Comparison of ENCODE assay signal across 13 mouse cellular contexts in the genomic region with DNA sequence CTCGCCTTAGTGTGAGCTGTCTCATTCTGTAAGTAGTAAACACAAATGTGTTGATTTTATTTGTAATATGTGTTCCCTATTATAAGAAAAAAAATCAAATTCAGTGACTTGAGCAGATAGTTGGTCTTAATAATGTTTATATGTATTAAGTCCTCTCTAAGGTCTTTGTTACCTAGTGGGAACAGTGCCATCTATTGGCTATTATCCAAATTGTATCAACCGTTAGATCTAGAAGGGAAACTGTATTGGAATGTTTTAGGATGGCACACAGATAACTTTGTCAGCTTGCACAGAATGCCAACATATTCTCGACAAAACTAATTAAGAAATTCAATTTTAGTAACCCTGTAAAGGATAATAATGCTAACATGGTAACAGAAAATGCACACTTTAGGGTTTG.
DNase-seq lines count a peak whose midpoint lies in the region; ATAC-seq and TF ChIP-seq lines count a peak whose summit lies in the region.
"Had no signal": no experiment of that assay in that cellular context is flagged by ENCODE, and none has a peak within 500 bp of the region (broad histone marks: within the 10 kb centered on the region; RNA-seq: fewer than 3 reads in every experiment).

No protein-coding gene starts in this region.

- no peak for TF ChIP-seq POLR2A in lung, adult 2 months (IDR thresholded peaks at IDR 0.05; ENCODE audit: borderline replicate concordance, extremely low read depth, low read depth, low read length)

- no peak overlapping the region for H3K27ac ChIP-seq in hindbrain, postnatal 0 days
- no peak overlapping the region for H3K27ac ChIP-seq in hindbrain, embryonic 13.5 days
- H3K27ac ChIP-seq: limb, embryonic 12.5 days; neural tube, embryonic 15.5 days had no signal

- WGBS in hindbrain, postnatal 0 days: 36% methylated on average over 3 of the region's 3 CpGs
- WGBS in hindbrain, embryonic 13.5 days: 39% methylated on average over 3 of the region's 3 CpGs
- WGBS in lung, adult 2 months: 31% methylated on average over 3 of the region's 3 CpGs

- H3K9ac ChIP-seq in hindbrain, postnatal 0 days (replicated peaks; ENCODE audit: low read length): no peak overlapping the region
- H3K9ac ChIP-seq in hindbrain, embryonic 13.5 days: no peak overlapping the region
- H3K9ac ChIP-seq: limb, embryonic 12.5 days; neural tube, embryonic 15.5 days had no signal

- H3K36me3 ChIP-seq in hindbrain, postnatal 0 days (ENCODE audit: insufficient read depth, low read length): no peaks in the 10 kb centered on the region
- H3K36me3 ChIP-seq in hindbrain, embryonic 13.5 days: no peaks in the 10 kb centered on the region
- H3K36me3 ChIP-seq: limb, embryonic 12.5 days; neural tube, embryonic 15.5 days had no signal

- DNase-seq in hindbrain, postnatal 0 days (ENCODE audit: low spot score): peak; percentile 68
- peak; percentile 35 for DNase-seq in 3T3-L1 (ENCODE audit: low read depth, low spot score)
- peak; percentile 33 for DNase-seq in ES-CJ7 (ENCODE audit: low read depth, low spot score)
- peak; percentile 67 for DNase-seq in embryo, embryonic 11 days
- DNase-seq in urinary bladder, postnatal 4 days (ENCODE audit: low spot score in 2 of 2): no peak
- DNase-seq in lung, adult 2 months: no peak
- DNase-seq: gastrocnemius, postnatal 10 days; heart, postnatal 36 days; thymus, postnatal 36 days had no signal

- H3K9me3 ChIP-seq in hindbrain, postnatal 0 days (ENCODE audit: low read length): no peaks in the 10 kb centered on the region
- no peaks in the 10 kb centered on the region for H3K9me3 ChIP-seq in hindbrain, embryonic 13.5 days
- H3K9me3 ChIP-seq: limb, embryonic 12.5 days; neural tube, embryonic 15.5 days had no signal

- no peak overlapping the region for H3K4me2 ChIP-seq in hindbrain, postnatal 0 days (ENCODE audit: low read depth, low read length)
- H3K4me2 ChIP-seq in hindbrain, embryonic 13.5 days: no peak overlapping the region
- H3K4me2 ChIP-seq: limb, embryonic 12.5 days; neural tube, embryonic 15.5 days had no signal

- no peaks in the 10 kb centered on the region for H3K27me3 ChIP-seq in hindbrain, postnatal 0 days (ENCODE audit: insufficient read depth, low read length)
- H3K27me3 ChIP-seq in hindbrain, embryonic 13.5 days: no peaks in the 10 kb centered on the region
- H3K27me3 ChIP-seq: limb, embryonic 12.5 days; neural tube, embryonic 15.5 days had no signal

- H3K4me1 ChIP-seq in hindbrain, postnatal 0 days (ENCODE audit: insufficient read depth, low read length): no peaks in the 10 kb centered on the region
- no peaks in the 10 kb centered on the region for H3K4me1 ChIP-seq in hindbrain, embryonic 13.5 days (replicated peaks)
- no peaks in the 10 kb centered on the region for H3K4me1 ChIP-seq in lung, adult 2 months (ENCODE audit: control insufficient read depth, insufficient read depth, low read length)
- H3K4me1 ChIP-seq: limb, embryonic 12.5 days; neural tube, embryonic 15.5 days had no signal

- no peak overlapping the region for H3K4me3 ChIP-seq in hindbrain, postnatal 0 days (ENCODE audit: low read length)
- no peak overlapping the region for H3K4me3 ChIP-seq in hindbrain, embryonic 13.5 days
- no peak overlapping the region for H3K4me3 ChIP-seq in lung, adult 2 months (replicated peaks; ENCODE audit: extremely low read depth, low read depth, low read length)
- H3K4me3 ChIP-seq: limb, embryonic 12.5 days; neural tube, embryonic 15.5 days had no signal

- peak; percentile 18; the same call in 1 of the 2 replicates for TF ChIP-seq CTCF in hindbrain, postnatal 0 days (IDR thresholded peaks at IDR 0.05; ENCODE audit: low read depth)
- TF ChIP-seq CTCF in lung, adult 2 months (IDR thresholded peaks at IDR 0.05; ENCODE audit: insufficient read depth, low read length): no peak

- no peak for ATAC-seq in hindbrain, postnatal 0 days
- ATAC-seq in hindbrain, embryonic 13.5 days (ENCODE audit: low FRiP score): no peak
- ATAC-seq in erythroblast, adult 5-6 weeks (replicated peaks; ENCODE audit: low FRiP score, poor library complexity, severe bottlenecking): no peak

Comparison
In these comparisons a context has a peak if more than half of its experiments do, and no peak if none do; other contexts are left out.
1. DNase-seq: peak in hindbrain, postnatal 0 days (single experiment), 3T3-L1 (single experiment), ES-CJ7 (single experiment) and embryo, embryonic 11 days (single experiment); none in urinary bladder, postnatal 4 days (0 of 2) and lung, adult 2 months (single experiment).